Mouse (Mus musculus): Measurements from ENCODE around the gene Chd1. TPM values are rescaled to one million over a fixed set of nuclear protein-coding genes. Genes with fewer than 3 reads are reported as not detected.

Chd1 gene
- polyA plus RNA-seq, 2 experiments = 11.3 to 30.2 TPM

- H3K27ac ChIP-seq (replicated peaks; ENCODE audit: low read depth, low read length) = no peak overlapping the region
- 45% methylated on average over 10 of the region's 10 CpGs for WGBS
- TF ChIP-seq POLR2A (IDR thresholded peaks at IDR 0.05; ENCODE audit: borderline replicate concordance, extremely low read depth, insufficient read depth, insufficient read length) = no peak
- H3K27me3 ChIP-seq (ENCODE audit: control insufficient read depth, insufficient read depth, low read length) = no peaks in the 10 kb centered on the region
- H3K9ac ChIP-seq (ENCODE audit: low read depth, low read length, severe bottlenecking) = no peak overlapping the region
- peaks cover 37% of the 10 kb centered on the region for H3K4me1 ChIP-seq (ENCODE audit: control insufficient read depth, insufficient read depth, low read length)
- no peaks in the 10 kb centered on the region for H3K9me3 ChIP-seq (ENCODE audit: control insufficient read depth, low read length)
- ATAC-seq (ENCODE audit: low FRiP score, low read depth) (no peak), DNase-seq (ENCODE audit: low spot score) (no peak)
- H3K4me2 ChIP-seq (replicated peaks; ENCODE audit: low read depth, low read length, severe bottlenecking) = 0 out of 2 replicates have a peak overlapping the region, but pooled peaks have one; percentile 9
- no peak overlapping the region for H3K4me3 ChIP-seq (replicated peaks; ENCODE audit: low read length)
- H3K36me3 ChIP-seq (ENCODE audit: control insufficient read depth, insufficient read depth, low read length) = peaks cover 25% of the 10 kb centered on the region
These were observed 116.0 kb downstream of the Chd1 start for GRCm38 (mm10) chr17:15820761-15821160.

GRCm38 (mm10) chr17:15821706-15822105 lies 116.9 kb downstream of the Chd1 start:
- Histone ChIP-seq H3K4me2 (replicated peaks; ENCODE audit: low read depth, low read length, severe bottlenecking) (no peak overlapping the region), H3K27me3 (ENCODE audit: control insufficient read depth, insufficient read depth, low read length) (no peaks in the 10 kb centered on the region), H3K4me3 (replicated peaks; ENCODE audit: low read length) (no peak overlapping the region), H3K27ac (replicated peaks; ENCODE audit: low read depth, low read length) (no peak overlapping the region), H3K36me3 (ENCODE audit: control insufficient read depth, insufficient read depth, low read length) (peaks cover 20% of the 10 kb centered on the region), H3K9me3 (ENCODE audit: control insufficient read depth, low read length) (no peaks in the 10 kb centered on the region), H3K9ac (ENCODE audit: low read depth, low read length, severe bottlenecking) (no peak overlapping the region), H3K4me1 (ENCODE audit: control insufficient read depth, insufficient read depth, low read length) (peaks cover 37% of the 10 kb centered on the region)
- ATAC-seq (ENCODE audit: low FRiP score, low read depth) = no peak
- no peak for DNase-seq (ENCODE audit: low spot score)
- TF ChIP-seq POLR2A (IDR thresholded peaks at IDR 0.05; ENCODE audit: borderline replicate concordance, extremely low read depth, insufficient read depth, insufficient read length) = no peak
- WGBS = 83% methylated on average over 4 of the region's 4 CpGs

Other genes with a start within 250 kb of the Chd1 start
- 146 and 167 TPM in 2 replicates for gene Psmb1, start 205.2 kb upstream of the Chd1 start, polyA plus RNA-seq (2012; rRNA removed)
- 258 and 282 TPM in 2 replicates for gene Psmb1, start 205.2 kb upstream of the Chd1 start, polyA plus RNA-seq (2014; fragmentation: Nextera tagmentation; extraction: Ambion mirVana)
- gene Tbp, start 205.1 kb upstream of the Chd1 start, polyA plus RNA-seq (2012; rRNA removed) = 67.6 and 68.3 TPM in 2 replicates
- 48.3 and 61.7 TPM in 2 replicates for gene Tbp, start 205.1 kb upstream of the Chd1 start, polyA plus RNA-seq (2014; fragmentation: Nextera tagmentation; extraction: Ambion mirVana)
- 25.9 and 26.5 TPM in 2 replicates for gene Pdcd2, start 177.7 kb upstream of the Chd1 start, polyA plus RNA-seq (2012; rRNA removed)
- gene Pdcd2, start 177.7 kb upstream of the Chd1 start, polyA plus RNA-seq (2014; fragmentation: Nextera tagmentation; extraction: Ambion mirVana) = 48.2 and 50.0 TPM in 2 replicates
- 2.1 and 2.7 TPM in 2 replicates for gene Prdm9, start 140.6 kb upstream of the Chd1 start, polyA plus RNA-seq (2012; rRNA removed)
- gene Prdm9, start 140.6 kb upstream of the Chd1 start, polyA plus RNA-seq (2014; fragmentation: Nextera tagmentation; extraction: Ambion mirVana) = 0.54 and 1.0 TPM in 2 replicates
- gene Rgmb, start 126.1 kb downstream of the Chd1 start, polyA plus RNA-seq (2012; rRNA removed) = 52.0 and 71.0 TPM in 2 replicates
- 35.3 and 37.7 TPM in 2 replicates for gene Rgmb, start 126.1 kb downstream of the Chd1 start, polyA plus RNA-seq (2014; fragmentation: Nextera tagmentation; extraction: Ambion mirVana)